Mouse (Mus musculus): ENCODE data around the gene Padi3. TPM values are rescaled to one million over a fixed set of nuclear protein-coding genes. Genes with fewer than 3 reads are reported as not detected.

The Padi3 gene
- polyA plus RNA-seq, 1 experiment from 2014 or later: not detected

DNA sequence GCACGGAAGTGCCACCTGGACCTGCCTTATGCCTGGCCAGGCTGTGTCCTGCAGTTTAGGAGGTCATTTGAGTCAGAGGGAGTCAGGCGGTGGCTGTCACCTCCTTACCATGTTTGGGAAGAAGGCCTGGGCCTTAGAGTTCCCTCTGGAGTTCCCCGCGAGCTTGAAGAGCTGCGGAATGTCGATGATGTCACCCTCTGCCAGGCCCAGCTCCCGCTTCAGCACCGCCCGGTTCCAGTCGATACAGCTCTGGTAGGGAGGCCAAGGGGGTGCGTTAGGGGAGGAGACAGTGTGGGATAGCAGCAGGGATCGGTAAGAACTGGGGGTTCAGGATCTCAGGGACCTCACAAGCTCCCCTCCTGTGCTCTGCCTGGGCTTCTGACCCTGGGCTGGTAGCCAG lies 62.5 kb downstream of the Padi3 start:
- no peak overlapping the region for H3K27ac ChIP-seq (ENCODE audit: low read length)
- no peak overlapping the region for H3K4me3 ChIP-seq (ENCODE audit: low read depth, low read length)
- H3K4me2 ChIP-seq (replicated peaks; ENCODE audit: low read depth, low read length): no peak overlapping the region
- no peaks in the 10 kb centered on the region for H3K4me1 ChIP-seq (ENCODE audit: control insufficient read depth, insufficient read depth, low read length)
- H3K9me3 ChIP-seq (ENCODE audit: control insufficient read depth, low read depth, low read length): no peaks in the 10 kb centered on the region
- H3K27me3 ChIP-seq (ENCODE audit: control insufficient read depth, insufficient read depth, low read length): no peaks in the 10 kb centered on the region
- WGBS: 19% methylated on average over 12 of the region's 12 CpGs
- peak; percentile 70; the same call in 1 of the 2 replicates for ATAC-seq (ENCODE audit: insufficient number of reproducible peaks, insufficient read depth, low FRiP score, low read depth)
- no peak overlapping the region for H3K9ac ChIP-seq (replicated peaks; ENCODE audit: low read depth, low read length)
- H3K36me3 ChIP-seq (ENCODE audit: control insufficient read depth, insufficient read depth, low read length): no peaks in the 10 kb centered on the region

- WGBS: 13% methylated on average over 3 of the region's 3 CpGs
- Histone ChIP-seq H3K4me2 (replicated peaks; ENCODE audit: low read depth, low read length) (no peak overlapping the region), H3K27me3 (ENCODE audit: control insufficient read depth, insufficient read depth, low read length) (no peaks in the 10 kb centered on the region), H3K27ac (ENCODE audit: low read length) (no peak overlapping the region), H3K4me3 (ENCODE audit: low read depth, low read length) (no peak overlapping the region), H3K9me3 (ENCODE audit: control insufficient read depth, low read depth, low read length) (no peaks in the 10 kb centered on the region), H3K4me1 (ENCODE audit: control insufficient read depth, insufficient read depth, low read length) (no peaks in the 10 kb centered on the region), H3K36me3 (ENCODE audit: control insufficient read depth, insufficient read depth, low read length) (no peaks in the 10 kb centered on the region), H3K9ac (replicated peaks; ENCODE audit: low read depth, low read length) (no peak overlapping the region)
- ATAC-seq (ENCODE audit: insufficient number of reproducible peaks, insufficient read depth, low FRiP score, low read depth): no peak
Measured at GRCm38 (mm10) chr4:140744654-140745053, 65.8 kb downstream of the Padi3 start.

- no peak for ATAC-seq (ENCODE audit: insufficient number of reproducible peaks, insufficient read depth, low FRiP score, low read depth)
- no peak overlapping the region for H3K4me2 ChIP-seq (replicated peaks; ENCODE audit: low read depth, low read length)
Measured at GRCm38 (mm10) chr4:140743086-140743485, 67.4 kb downstream of the Padi3 start.

DNA sequence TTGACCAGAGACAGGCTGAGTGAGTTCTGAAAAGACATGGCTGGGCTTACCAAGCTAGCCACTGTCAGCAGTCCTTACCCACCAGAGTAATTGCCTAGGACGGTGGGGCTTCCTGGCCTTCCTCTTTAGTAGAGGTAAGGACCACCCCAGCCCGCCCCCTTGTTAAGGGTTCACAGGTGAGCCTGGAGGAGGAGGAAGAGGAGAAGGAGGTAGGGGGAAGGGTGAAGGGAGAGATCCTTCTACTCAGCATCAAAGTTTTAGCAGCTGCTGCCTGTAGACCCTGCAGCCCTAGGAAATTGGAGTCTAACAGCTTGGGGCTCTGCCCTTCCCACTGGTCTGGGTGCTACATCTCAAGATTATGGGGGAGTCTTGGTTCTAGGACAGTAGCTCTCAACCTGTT lies 67.9 kb downstream of the Padi3 start, which contains the start of gene Padi6:
TSS of gene Padi6 (minus strand) at position 101 of the 400 bp plus-strand sequence.
- Histone ChIP-seq H3K4me1 (ENCODE audit: control insufficient read depth, insufficient read depth, low read length) (no peaks in the 10 kb centered on the region), H3K9me3 (ENCODE audit: control insufficient read depth, low read depth, low read length) (no peaks in the 10 kb centered on the region), H3K27me3 (ENCODE audit: control insufficient read depth, insufficient read depth, low read length) (no peaks in the 10 kb centered on the region), H3K27ac (ENCODE audit: low read length) (no peak within 1 kb of the TSS), H3K36me3 (ENCODE audit: control insufficient read depth, insufficient read depth, low read length) (no peaks in the 10 kb centered on the region), H3K9ac (replicated peaks; ENCODE audit: low read depth, low read length) (no peak within 1 kb of the TSS), H3K4me2 (replicated peaks; ENCODE audit: low read depth, low read length) (no peak within 1 kb of the TSS), H3K4me3 (ENCODE audit: low read depth, low read length) (no peak within 1 kb of the TSS)
- no peak for ATAC-seq (ENCODE audit: insufficient number of reproducible peaks, insufficient read depth, low FRiP score, low read depth)
- WGBS: 72% methylated on average over 2 of the region's 2 CpGs

More at GRCm38 (mm10) chr4:140743086-140743485, 67.4 kb downstream of the Padi3 start:
- WGBS: 51% methylated on average over 4 of the region's 4 CpGs
- Histone ChIP-seq H3K9ac (replicated peaks; ENCODE audit: low read depth, low read length) (no peak overlapping the region), H3K27ac (ENCODE audit: low read length) (no peak overlapping the region), H3K9me3 (ENCODE audit: control insufficient read depth, low read depth, low read length) (no peaks in the 10 kb centered on the region), H3K4me3 (ENCODE audit: low read depth, low read length) (no peak overlapping the region), H3K4me1 (ENCODE audit: control insufficient read depth, insufficient read depth, low read length) (no peaks in the 10 kb centered on the region), H3K27me3 (ENCODE audit: control insufficient read depth, insufficient read depth, low read length) (no peaks in the 10 kb centered on the region), H3K36me3 (ENCODE audit: control insufficient read depth, insufficient read depth, low read length) (no peaks in the 10 kb centered on the region)

DNA sequence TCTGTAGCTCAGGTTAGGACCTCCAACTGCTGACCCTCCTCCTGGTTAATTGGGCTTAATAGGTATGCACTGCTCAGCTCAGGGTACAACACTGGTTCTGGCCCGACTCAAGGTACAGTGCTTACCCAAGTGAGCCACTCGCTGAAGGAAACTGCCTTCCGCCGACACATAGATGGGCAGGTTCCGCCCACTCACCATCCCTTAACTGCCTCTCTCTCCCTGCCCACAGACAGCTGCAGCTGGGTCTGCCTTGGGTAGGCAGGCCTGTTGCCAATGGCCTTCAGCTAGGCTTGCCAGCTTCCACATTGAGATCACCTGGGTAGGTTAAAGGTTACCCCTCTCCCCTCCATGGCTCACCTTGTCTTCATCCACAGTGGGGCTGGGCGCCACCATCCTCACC lies 69.0 kb downstream of the Padi3 start:
- H3K36me3 ChIP-seq (ENCODE audit: control insufficient read depth, insufficient read depth, low read length): no peaks in the 10 kb centered on the region
- H3K9me3 ChIP-seq (ENCODE audit: control insufficient read depth, low read depth, low read length): no peaks in the 10 kb centered on the region
- no peaks in the 10 kb centered on the region for H3K4me1 ChIP-seq (ENCODE audit: control insufficient read depth, insufficient read depth, low read length)
- H3K4me3 ChIP-seq (ENCODE audit: low read depth, low read length): no peak overlapping the region
- H3K27ac ChIP-seq (ENCODE audit: low read length): no peak overlapping the region
- H3K9ac ChIP-seq (replicated peaks; ENCODE audit: low read depth, low read length): no peak overlapping the region
- ATAC-seq (ENCODE audit: insufficient number of reproducible peaks, insufficient read depth, low FRiP score, low read depth): no peak
- no peaks in the 10 kb centered on the region for H3K27me3 ChIP-seq (ENCODE audit: control insufficient read depth, insufficient read depth, low read length)
- no peak overlapping the region for H3K4me2 ChIP-seq (replicated peaks; ENCODE audit: low read depth, low read length)
- WGBS: 81% methylated on average over 6 of the region's 6 CpGs

DNA sequence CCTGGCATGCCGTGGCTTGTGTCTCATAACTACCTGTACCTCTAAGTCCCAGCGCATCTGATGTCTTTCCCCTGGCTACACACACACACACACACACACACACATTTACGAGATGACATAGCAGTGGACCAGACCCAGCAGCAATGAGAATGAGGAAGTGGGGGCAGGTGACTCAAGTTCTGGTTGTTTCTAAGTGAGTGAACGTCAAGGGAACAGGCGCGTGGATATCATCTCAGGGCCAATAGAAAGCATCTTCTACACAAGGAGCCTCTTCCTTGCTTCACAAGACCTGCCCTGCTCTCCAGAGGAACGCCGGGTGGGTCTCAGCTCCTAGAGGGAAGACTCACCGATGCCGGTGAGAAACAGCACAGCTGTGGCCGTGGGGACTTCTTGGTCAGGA lies 69.8 kb downstream of the Padi3 start:
- H3K9me3 ChIP-seq (ENCODE audit: control insufficient read depth, low read depth, low read length): no peaks in the 10 kb centered on the region
- no peak overlapping the region for H3K4me2 ChIP-seq (replicated peaks; ENCODE audit: low read depth, low read length)
- H3K36me3 ChIP-seq (ENCODE audit: control insufficient read depth, insufficient read depth, low read length): no peaks in the 10 kb centered on the region
- H3K4me1 ChIP-seq (ENCODE audit: control insufficient read depth, insufficient read depth, low read length): no peaks in the 10 kb centered on the region
- no peak for ATAC-seq (ENCODE audit: insufficient number of reproducible peaks, insufficient read depth, low FRiP score, low read depth)
- no peak overlapping the region for H3K9ac ChIP-seq (replicated peaks; ENCODE audit: low read depth, low read length)
- WGBS: 86% methylated on average over 11 of the region's 11 CpGs
- no peak overlapping the region for H3K4me3 ChIP-seq (ENCODE audit: low read depth, low read length)
- no peaks in the 10 kb centered on the region for H3K27me3 ChIP-seq (ENCODE audit: control insufficient read depth, insufficient read depth, low read length)
- H3K27ac ChIP-seq (ENCODE audit: low read length): no peak overlapping the region

Other genes with a start within 250 kb of the Padi3 start
- gene Arhgef10l, start 144.6 kb downstream of the Padi3 start, polyA plus RNA-seq (2014; fragmentation: Nextera tagmentation; extraction: Ambion mirVana): 9.9 and 10.5 TPM in 2 replicates
- gene Rcc2, start 110.1 kb downstream of the Padi3 start, polyA plus RNA-seq (2014; fragmentation: Nextera tagmentation; extraction: Ambion mirVana): 26.2 and 26.6 TPM in 2 replicates
- not detected in 2 replicates for gene Padi6, start 68.0 kb downstream of the Padi3 start, polyA plus RNA-seq (2014; fragmentation: Nextera tagmentation; extraction: Ambion mirVana)
- 1.1 and 1.7 TPM in 2 replicates for gene Padi4, start 36.4 kb downstream of the Padi3 start, polyA plus RNA-seq (2014; fragmentation: Nextera tagmentation; extraction: Ambion mirVana)
- gene Padi1, start 35.1 kb upstream of the Padi3 start, polyA plus RNA-seq (2014; fragmentation: Nextera tagmentation; extraction: Ambion mirVana): 0.08 and 0.13 TPM in 2 replicates
- gene Padi2, start 95.7 kb upstream of the Padi3 start, polyA plus RNA-seq (2014; fragmentation: Nextera tagmentation; extraction: Ambion mirVana): 0.88 and 1.5 TPM in 2 replicates
- gene Sdhb, start 150.6 kb upstream of the Padi3 start, polyA plus RNA-seq (2014; fragmentation: Nextera tagmentation; extraction: Ambion mirVana): 388 and 401 TPM in 2 replicates
- gene Atp13a2, start 176.2 kb upstream of the Padi3 start, polyA plus RNA-seq (2014; fragmentation: Nextera tagmentation; extraction: Ambion mirVana): 36.0 and 37.1 TPM in 2 replicates
- 633 and 721 TPM in 2 replicates for gene Mfap2, start 199.8 kb upstream of the Padi3 start, polyA plus RNA-seq (2014; fragmentation: Nextera tagmentation; extraction: Ambion mirVana)
- 5.9 and 7.4 TPM in 2 replicates for gene Crocc, start 249.9 kb upstream of the Padi3 start, polyA plus RNA-seq (2014; fragmentation: Nextera tagmentation; extraction: Ambion mirVana)